Mouse (Mus musculus): ENCODE data around the gene Rbfox1. TPM values are rescaled to one million over a fixed set of nuclear protein-coding genes. Genes with fewer than 3 reads are reported as not detected.

Rbfox1 gene
- polyA plus RNA-seq, 1 experiment from 2014 or later, result 2.7 TPM

- H3K36me3 ChIP-seq (ENCODE audit: control insufficient read depth, insufficient read depth, low read length), result no peaks in the 10 kb centered on the region
- no peak overlapping the region for H3K9ac ChIP-seq (replicated peaks; ENCODE audit: low read depth, low read length)
- no peak overlapping the region for H3K27ac ChIP-seq (ENCODE audit: low read length)
- no peaks in the 10 kb centered on the region for H3K4me1 ChIP-seq (ENCODE audit: control insufficient read depth, insufficient read depth, low read length)
- WGBS, result 65% methylated on average over 2 of the region's 2 CpGs
- no peak for ATAC-seq (ENCODE audit: insufficient number of reproducible peaks, insufficient read depth, low FRiP score, low read depth)
- H3K27me3 ChIP-seq (ENCODE audit: control insufficient read depth, insufficient read depth, low read length), result no peaks in the 10 kb centered on the region
- no peaks in the 10 kb centered on the region for H3K9me3 ChIP-seq (ENCODE audit: control insufficient read depth, low read depth, low read length)
- H3K4me3 ChIP-seq (ENCODE audit: low read depth, low read length), result no peak overlapping the region
- H3K4me2 ChIP-seq (replicated peaks; ENCODE audit: low read depth, low read length), result no peak overlapping the region
Observed at GRCm38 (mm10) chr16:6927661-6928060, 1042.5 kb downstream of the Rbfox1 start.

GRCm38 (mm10) chr16:6930795-6931194 is 1045.6 kb downstream of the Rbfox1 start:
- Histone ChIP-seq H3K27ac (ENCODE audit: low read length) (no peak overlapping the region), H3K4me2 (replicated peaks; ENCODE audit: low read depth, low read length) (no peak overlapping the region), H3K27me3 (ENCODE audit: control insufficient read depth, insufficient read depth, low read length) (no peaks in the 10 kb centered on the region), H3K36me3 (ENCODE audit: control insufficient read depth, insufficient read depth, low read length) (no peaks in the 10 kb centered on the region), H3K4me1 (ENCODE audit: control insufficient read depth, insufficient read depth, low read length) (no peaks in the 10 kb centered on the region), H3K4me3 (ENCODE audit: low read depth, low read length) (no peak overlapping the region), H3K9me3 (ENCODE audit: control insufficient read depth, low read depth, low read length) (no peaks in the 10 kb centered on the region), H3K9ac (replicated peaks; ENCODE audit: low read depth, low read length) (no peak overlapping the region)
- 48% methylated on average over 3 of the region's 3 CpGs for WGBS
- ATAC-seq (ENCODE audit: insufficient number of reproducible peaks, insufficient read depth, low FRiP score, low read depth), result no peak

GRCm38 (mm10) chr16:6946151-6946550 is 1061.0 kb downstream of the Rbfox1 start:
- WGBS, result 80% methylated on average over 6 of the region's 6 CpGs
- Histone ChIP-seq H3K4me2 (replicated peaks; ENCODE audit: low read depth, low read length) (no peak overlapping the region), H3K36me3 (ENCODE audit: control insufficient read depth, insufficient read depth, low read length) (no peaks in the 10 kb centered on the region), H3K27me3 (ENCODE audit: control insufficient read depth, insufficient read depth, low read length) (no peaks in the 10 kb centered on the region), H3K9me3 (ENCODE audit: control insufficient read depth, low read depth, low read length) (no peaks in the 10 kb centered on the region), H3K9ac (replicated peaks; ENCODE audit: low read depth, low read length) (no peak overlapping the region), H3K4me3 (ENCODE audit: low read depth, low read length) (no peak overlapping the region), H3K27ac (ENCODE audit: low read length) (no peak overlapping the region), H3K4me1 (ENCODE audit: control insufficient read depth, insufficient read depth, low read length) (no peaks in the 10 kb centered on the region)
- ATAC-seq (ENCODE audit: insufficient number of reproducible peaks, insufficient read depth, low FRiP score, low read depth), result no peak

- no peaks in the 10 kb centered on the region for H3K27me3 ChIP-seq (ENCODE audit: control insufficient read depth, insufficient read depth, low read length)
- 71% methylated on average over 2 of the region's 2 CpGs for WGBS
- H3K9ac ChIP-seq (replicated peaks; ENCODE audit: low read depth, low read length), result no peak overlapping the region
- H3K9me3 ChIP-seq (ENCODE audit: control insufficient read depth, low read depth, low read length), result no peaks in the 10 kb centered on the region
- ATAC-seq (ENCODE audit: insufficient number of reproducible peaks, insufficient read depth, low FRiP score, low read depth), result no peak
- no peak overlapping the region for H3K4me2 ChIP-seq (replicated peaks; ENCODE audit: low read depth, low read length)
- no peak overlapping the region for H3K27ac ChIP-seq (ENCODE audit: low read length)
- no peaks in the 10 kb centered on the region for H3K4me1 ChIP-seq (ENCODE audit: control insufficient read depth, insufficient read depth, low read length)
- no peaks in the 10 kb centered on the region for H3K36me3 ChIP-seq (ENCODE audit: control insufficient read depth, insufficient read depth, low read length)
- H3K4me3 ChIP-seq (ENCODE audit: low read depth, low read length), result no peak overlapping the region
Observed at GRCm38 (mm10) chr16:6949666-6950065, 1064.5 kb downstream of the Rbfox1 start.

GRCm38 (mm10) chr16:6955102-6955675 is 1070.0 kb downstream of the Rbfox1 start:
- no peaks in the 10 kb centered on the region for H3K4me1 ChIP-seq (ENCODE audit: control insufficient read depth, insufficient read depth, low read length)
- H3K9ac ChIP-seq (replicated peaks; ENCODE audit: low read depth, low read length), result no peak overlapping the region
- no peak overlapping the region for H3K4me3 ChIP-seq (ENCODE audit: low read depth, low read length)
- no peaks in the 10 kb centered on the region for H3K36me3 ChIP-seq (ENCODE audit: control insufficient read depth, insufficient read depth, low read length)
- WGBS, result 86% methylated on average over 6 of the region's 6 CpGs
- no peak overlapping the region for H3K4me2 ChIP-seq (replicated peaks; ENCODE audit: low read depth, low read length)
- no peaks in the 10 kb centered on the region for H3K9me3 ChIP-seq (ENCODE audit: control insufficient read depth, low read depth, low read length)
- ATAC-seq (ENCODE audit: insufficient number of reproducible peaks, insufficient read depth, low FRiP score, low read depth), result no peak
- H3K27ac ChIP-seq (ENCODE audit: low read length), result no peak overlapping the region
- H3K27me3 ChIP-seq (ENCODE audit: control insufficient read depth, insufficient read depth, low read length), result no peaks in the 10 kb centered on the region

GRCm38 (mm10) chr16:6961931-6962379 is 1076.8 kb downstream of the Rbfox1 start:
- ATAC-seq (ENCODE audit: insufficient number of reproducible peaks, insufficient read depth, low FRiP score, low read depth), result no peak

GRCm38 (mm10) chr16:6962508-6962907 is 1077.4 kb downstream of the Rbfox1 start:
- H3K36me3 ChIP-seq (ENCODE audit: control insufficient read depth, insufficient read depth, low read length), result no peaks in the 10 kb centered on the region
- H3K4me2 ChIP-seq (replicated peaks; ENCODE audit: low read depth, low read length), result no peak overlapping the region
- H3K9ac ChIP-seq (replicated peaks; ENCODE audit: low read depth, low read length), result no peak overlapping the region
- H3K4me1 ChIP-seq (ENCODE audit: control insufficient read depth, insufficient read depth, low read length), result no peaks in the 10 kb centered on the region
- no peaks in the 10 kb centered on the region for H3K9me3 ChIP-seq (ENCODE audit: control insufficient read depth, low read depth, low read length)
- no peaks in the 10 kb centered on the region for H3K27me3 ChIP-seq (ENCODE audit: control insufficient read depth, insufficient read depth, low read length)
- WGBS, result 39% methylated on average over 5 of the region's 5 CpGs
- no peak overlapping the region for H3K4me3 ChIP-seq (ENCODE audit: low read depth, low read length)
- no peak overlapping the region for H3K27ac ChIP-seq (ENCODE audit: low read length)
- ATAC-seq (ENCODE audit: insufficient number of reproducible peaks, insufficient read depth, low FRiP score, low read depth), result no peak

More at GRCm38 (mm10) chr16:6961931-6962379, 1076.8 kb downstream of the Rbfox1 start:
- Histone ChIP-seq H3K4me1 (ENCODE audit: control insufficient read depth, insufficient read depth, low read length) (no peaks in the 10 kb centered on the region), H3K36me3 (ENCODE audit: control insufficient read depth, insufficient read depth, low read length) (no peaks in the 10 kb centered on the region), H3K4me2 (replicated peaks; ENCODE audit: low read depth, low read length) (no peak overlapping the region), H3K9me3 (ENCODE audit: control insufficient read depth, low read depth, low read length) (no peaks in the 10 kb centered on the region), H3K27ac (ENCODE audit: low read length) (no peak overlapping the region), H3K4me3 (ENCODE audit: low read depth, low read length) (no peak overlapping the region), H3K9ac (replicated peaks; ENCODE audit: low read depth, low read length) (no peak overlapping the region), H3K27me3 (ENCODE audit: control insufficient read depth, insufficient read depth, low read length) (no peaks in the 10 kb centered on the region)
- 37% methylated on average over 2 of the region's 2 CpGs for WGBS

- Histone ChIP-seq H3K4me1 (ENCODE audit: control insufficient read depth, insufficient read depth, low read length) (no peaks in the 10 kb centered on the region), H3K9ac (replicated peaks; ENCODE audit: low read depth, low read length) (no peak overlapping the region), H3K9me3 (ENCODE audit: control insufficient read depth, low read depth, low read length) (no peaks in the 10 kb centered on the region), H3K27ac (ENCODE audit: low read length) (no peak overlapping the region), H3K36me3 (ENCODE audit: control insufficient read depth, insufficient read depth, low read length) (no peaks in the 10 kb centered on the region), H3K27me3 (ENCODE audit: control insufficient read depth, insufficient read depth, low read length) (no peaks in the 10 kb centered on the region), H3K4me2 (replicated peaks; ENCODE audit: low read depth, low read length) (no peak overlapping the region), H3K4me3 (ENCODE audit: low read depth, low read length) (no peak overlapping the region)
- ATAC-seq (ENCODE audit: insufficient number of reproducible peaks, insufficient read depth, low FRiP score, low read depth), result no peak
- WGBS, result 78% methylated on average over 4 of the region's 4 CpGs
Observed at GRCm38 (mm10) chr16:6963533-6963932, 1078.4 kb downstream of the Rbfox1 start.
